Mouse (Mus musculus): ENCODE measurements around the gene Gsto1. TPM values are rescaled to one million over a fixed set of nuclear protein-coding genes. Genes with fewer than 3 reads are reported as not detected.
"Not testable (repeated sequence)": the region's sequence is repeated elsewhere in the genome, so short reads cannot be mapped to it uniquely, and the experiment has no call there.

Gsto1 gene
- polyA plus RNA-seq, 1 experiment from 2014 or later = 2,215 TPM

GRCm38 (mm10) chr19:47852131-47852530 is 2.6 kb upstream of the Gsto1 start:
- H3K9ac ChIP-seq (ENCODE audit: low read length); H3K27me3 ChIP-seq (ENCODE audit: control insufficient read depth, insufficient read depth, low read length); H3K36me3 ChIP-seq (ENCODE audit: control insufficient read depth, insufficient read depth, low read length); H3K4me3 ChIP-seq (replicated peaks; ENCODE audit: low read length); H3K4me2 ChIP-seq (ENCODE audit: low read depth, low read length); H3K9me3 ChIP-seq (replicated peaks; ENCODE audit: control insufficient read depth, low read length); ATAC-seq (ENCODE audit: insufficient read depth, low FRiP score); H3K27ac ChIP-seq (ENCODE audit: low read length): not testable (repeated sequence)
- peaks cover 15% of the 10 kb centered on the region for H3K4me1 ChIP-seq (ENCODE audit: control insufficient read depth, insufficient read depth, low read length)
- WGBS = 71% methylated on average over 3 of the region's 3 CpGs

GRCm38 (mm10) chr19:47853053-47853452 is 1.7 kb upstream of the Gsto1 start:
- H3K4me3 ChIP-seq (replicated peaks; ENCODE audit: low read length) = no peak overlapping the region
- no peak overlapping the region for H3K4me2 ChIP-seq (ENCODE audit: low read depth, low read length)
- no peak overlapping the region for H3K27ac ChIP-seq (ENCODE audit: low read length)
- H3K9me3 ChIP-seq (replicated peaks; ENCODE audit: control insufficient read depth, low read length) = no peaks in the 10 kb centered on the region
- peaks cover 15% of the 10 kb centered on the region for H3K4me1 ChIP-seq (ENCODE audit: control insufficient read depth, insufficient read depth, low read length)
- ATAC-seq (ENCODE audit: insufficient read depth, low FRiP score) = no peak
- no peaks in the 10 kb centered on the region for H3K36me3 ChIP-seq (ENCODE audit: control insufficient read depth, insufficient read depth, low read length)
- H3K27me3 ChIP-seq (ENCODE audit: control insufficient read depth, insufficient read depth, low read length) = no peaks in the 10 kb centered on the region
- 84% methylated on average over 3 of the region's 3 CpGs for WGBS
- H3K9ac ChIP-seq (ENCODE audit: low read length) = no peak overlapping the region

- no peaks in the 10 kb centered on the region for H3K9me3 ChIP-seq (replicated peaks; ENCODE audit: control insufficient read depth, low read length)
- peak overlapping the region; percentile 93 for H3K9ac ChIP-seq (ENCODE audit: low read length)
- no peaks in the 10 kb centered on the region for H3K36me3 ChIP-seq (ENCODE audit: control insufficient read depth, insufficient read depth, low read length)
- H3K27ac ChIP-seq (ENCODE audit: low read length) = peak overlapping the region; percentile 85
- ATAC-seq (ENCODE audit: insufficient read depth, low FRiP score) = peak; percentile 42
- no peaks in the 10 kb centered on the region for H3K27me3 ChIP-seq (ENCODE audit: control insufficient read depth, insufficient read depth, low read length)
- 14% methylated on average over 13 of the region's 13 CpGs for WGBS
- peaks cover 15% of the 10 kb centered on the region for H3K4me1 ChIP-seq (ENCODE audit: control insufficient read depth, insufficient read depth, low read length)
- peak overlapping the region; percentile 78 for H3K4me3 ChIP-seq (replicated peaks; ENCODE audit: low read length)
- peak overlapping the region; percentile 94 for H3K4me2 ChIP-seq (ENCODE audit: low read depth, low read length)
Measured at GRCm38 (mm10) chr19:47853951-47854795, 597 bp upstream of the Gsto1 start.

GRCm38 (mm10) chr19:47857957-47858942 is 3.5 kb downstream of the Gsto1 start:
- 71% methylated on average over 18 of the region's 18 CpGs for WGBS
- H3K9me3 ChIP-seq (replicated peaks; ENCODE audit: control insufficient read depth, low read length) = no peaks in the 10 kb centered on the region
- no peaks in the 10 kb centered on the region; the same call in 1 of the 2 replicates for H3K36me3 ChIP-seq (ENCODE audit: control insufficient read depth, insufficient read depth, low read length)
- H3K4me1 ChIP-seq (ENCODE audit: control insufficient read depth, insufficient read depth, low read length) = peaks cover 15% of the 10 kb centered on the region
- peak overlapping the region; percentile 20 for H3K4me2 ChIP-seq (ENCODE audit: low read depth, low read length)
- no peak for ATAC-seq (ENCODE audit: insufficient read depth, low FRiP score)
- H3K9ac ChIP-seq (ENCODE audit: low read length) = peak overlapping the region; percentile 27; the same call in 1 of the 2 replicates
- no peaks in the 10 kb centered on the region for H3K27me3 ChIP-seq (ENCODE audit: control insufficient read depth, insufficient read depth, low read length)
- peak overlapping the region; percentile 19; the same call in 1 of the 2 replicates for H3K4me3 ChIP-seq (replicated peaks; ENCODE audit: low read length)
- peak overlapping the region; percentile 79 for H3K27ac ChIP-seq (ENCODE audit: low read length)

- 75% methylated on average over 8 of the region's 8 CpGs for WGBS
Measured at GRCm38 (mm10) chr19:47859180-47859579, 4.4 kb downstream of the Gsto1 start.

GRCm38 (mm10) chr19:47862581-47862980 is 7.8 kb downstream of the Gsto1 start:
- Histone ChIP-seq H3K27me3 (ENCODE audit: control insufficient read depth, insufficient read depth, low read length) (no peaks in the 10 kb centered on the region), H3K4me1 (ENCODE audit: control insufficient read depth, insufficient read depth, low read length) (peaks cover 3% of the 10 kb centered on the region; the same call in 1 of the 2 replicates), H3K4me3 (replicated peaks; ENCODE audit: low read length) (no peak overlapping the region), H3K9ac (ENCODE audit: low read length) (no peak overlapping the region), H3K27ac (ENCODE audit: low read length) (no peak overlapping the region), H3K36me3 (ENCODE audit: control insufficient read depth, insufficient read depth, low read length) (no peaks in the 10 kb centered on the region; the same call in 1 of the 2 replicates), H3K9me3 (replicated peaks; ENCODE audit: control insufficient read depth, low read length) (no peaks in the 10 kb centered on the region), H3K4me2 (ENCODE audit: low read depth, low read length) (no peak overlapping the region)
- 96% methylated on average over 3 of the region's 3 CpGs for WGBS
- no peak for ATAC-seq (ENCODE audit: insufficient read depth, low FRiP score)

More at GRCm38 (mm10) chr19:47859180-47859579, 4.4 kb downstream of the Gsto1 start:
- no peaks in the 10 kb centered on the region for H3K9me3 ChIP-seq (replicated peaks; ENCODE audit: control insufficient read depth, low read length)
- H3K27ac ChIP-seq (ENCODE audit: low read length) = peak overlapping the region; percentile 79
- peaks cover 9% of the 10 kb centered on the region for H3K4me1 ChIP-seq (ENCODE audit: control insufficient read depth, insufficient read depth, low read length)
- H3K36me3 ChIP-seq (ENCODE audit: control insufficient read depth, insufficient read depth, low read length) = no peaks in the 10 kb centered on the region; the same call in 1 of the 2 replicates
- H3K27me3 ChIP-seq (ENCODE audit: control insufficient read depth, insufficient read depth, low read length) = no peaks in the 10 kb centered on the region
- no peak overlapping the region for H3K4me3 ChIP-seq (replicated peaks; ENCODE audit: low read length)
- H3K4me2 ChIP-seq (ENCODE audit: low read depth, low read length) = peak overlapping the region; percentile 20
- ATAC-seq (ENCODE audit: insufficient read depth, low FRiP score) = no peak
- no peak overlapping the region for H3K9ac ChIP-seq (ENCODE audit: low read length)

- H3K27me3 ChIP-seq (ENCODE audit: control insufficient read depth, insufficient read depth, low read length) = no peaks in the 10 kb centered on the region
- H3K36me3 ChIP-seq (ENCODE audit: control insufficient read depth, insufficient read depth, low read length) = no peaks in the 10 kb centered on the region; the same call in 1 of the 2 replicates
- H3K4me2 ChIP-seq (ENCODE audit: low read depth, low read length) = no peak overlapping the region
- no peak overlapping the region for H3K27ac ChIP-seq (ENCODE audit: low read length)
- WGBS = 95% methylated on average over 9 of the region's 9 CpGs
- no peaks in the 10 kb centered on the region for H3K9me3 ChIP-seq (replicated peaks; ENCODE audit: control insufficient read depth, low read length)
- peaks cover 3% of the 10 kb centered on the region; the same call in 1 of the 2 replicates for H3K4me1 ChIP-seq (ENCODE audit: control insufficient read depth, insufficient read depth, low read length)
- no peak overlapping the region for H3K9ac ChIP-seq (ENCODE audit: low read length)
- ATAC-seq (ENCODE audit: insufficient read depth, low FRiP score) = no peak
- H3K4me3 ChIP-seq (replicated peaks; ENCODE audit: low read length) = no peak overlapping the region
Measured at GRCm38 (mm10) chr19:47864051-47864450, 9.3 kb downstream of the Gsto1 start.

- H3K4me2 ChIP-seq (ENCODE audit: low read depth, low read length) = peak overlapping the region; percentile 88
- no peaks in the 10 kb centered on the region for H3K27me3 ChIP-seq (ENCODE audit: control insufficient read depth, insufficient read depth, low read length)
- no peaks in the 10 kb centered on the region for H3K36me3 ChIP-seq (ENCODE audit: control insufficient read depth, insufficient read depth, low read length)
- ATAC-seq (ENCODE audit: insufficient read depth, low FRiP score) = no peak
- no peak overlapping the region for H3K9ac ChIP-seq (ENCODE audit: low read length)
- no peak overlapping the region for H3K27ac ChIP-seq (ENCODE audit: low read length)
- WGBS = 79% methylated on average over 7 of the region's 7 CpGs
- H3K9me3 ChIP-seq (replicated peaks; ENCODE audit: control insufficient read depth, low read length) = no peaks in the 10 kb centered on the region
- H3K4me1 ChIP-seq (ENCODE audit: control insufficient read depth, insufficient read depth, low read length) = peaks cover 3% of the 10 kb centered on the region; the same call in 1 of the 2 replicates
- H3K4me3 ChIP-seq (replicated peaks; ENCODE audit: low read length) = peak overlapping the region; percentile 70
Measured at GRCm38 (mm10) chr19:47864721-47865120, 10.0 kb downstream of the Gsto1 start.
